Mouse (Mus musculus): ENCODE measurements around the gene Tedc1.

- TF ChIP-seq CTCF (conservative IDR thresholded peaks at IDR 0.05; ENCODE audit: insufficient read depth, insufficient read length, low read depth, low read length) (no peak), POLR2A (IDR thresholded peaks at IDR 0.05; ENCODE audit: low read depth, low read length) (no peak)
Observed at GRCm38 (mm10) chr12:113201301-113201700, 45.1 kb downstream of the Tedc1 start.
